Mouse (Mus musculus) gastrocnemius, postnatal 25 days (tissue): ENCODE data around the gene Usp17la. TPM values are rescaled to one million over a fixed set of nuclear protein-coding genes. Genes with fewer than 3 reads are reported as not detected.
"Not testable (repeated sequence)": the region's sequence is repeated elsewhere in the genome, so short reads cannot be mapped to it uniquely, and the experiment has no call there.

Source experiments
- DNase-seq: peaks from one replicate; pipeline ENCODE4 v3.0.0; 2022
- long read RNA-seq, 2 experiments: library from polyadenylated mRNA; stranded (forward); transcript quantifications; one replicate each; pipeline ENCODE4 v2.0.0; 2021
- total RNA-seq, 2 experiments: library from RNA; stranded (reverse); gene quantifications; 1 replicate in 1 of 2; 2 replicates in 1 of 2; pipeline ENCODE4 v1.2.3; 2021

The Usp17la gene
- total RNA-seq, result not detected
- long read RNA-seq, experiment 1, result 0 reads
- long read RNA-seq, experiment 2, result 0 reads

DNA sequence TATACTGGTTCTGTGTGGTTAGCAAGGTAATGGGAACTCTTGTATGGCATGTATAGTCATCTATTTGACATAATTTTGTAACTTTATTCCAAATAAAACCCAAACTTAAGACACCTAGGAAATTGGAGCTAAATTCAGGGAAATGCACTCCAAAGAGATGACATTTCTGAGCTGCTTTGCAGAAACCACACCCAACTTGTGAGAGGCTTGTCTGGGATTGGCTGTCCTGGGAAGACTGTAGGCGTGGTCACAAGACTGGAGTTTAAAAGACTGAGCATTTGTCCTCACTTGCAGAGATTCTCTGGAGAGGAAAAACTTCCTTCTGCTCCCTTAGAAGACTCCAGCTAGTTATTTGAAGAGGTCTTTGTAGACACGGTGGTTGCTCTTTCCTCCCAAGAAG lies at the start of gene Usp17la:
Gene Usp17la (plus strand): TSS at position 301 of the 400 bp plus-strand sequence.
- not testable (repeated sequence) for DNase-seq

GRCm38 (mm10) chr7:104810335-104810734 lies 46.5 kb upstream of the Usp17la start:
- not testable (repeated sequence) for DNase-seq

GRCm38 (mm10) chr7:104842503-104842902 lies 14.3 kb upstream of the Usp17la start, which contains the start of gene Usp17lb:
Gene Usp17lb (minus strand): TSS chr7:104842603.
- no peak for DNase-seq

DNA sequence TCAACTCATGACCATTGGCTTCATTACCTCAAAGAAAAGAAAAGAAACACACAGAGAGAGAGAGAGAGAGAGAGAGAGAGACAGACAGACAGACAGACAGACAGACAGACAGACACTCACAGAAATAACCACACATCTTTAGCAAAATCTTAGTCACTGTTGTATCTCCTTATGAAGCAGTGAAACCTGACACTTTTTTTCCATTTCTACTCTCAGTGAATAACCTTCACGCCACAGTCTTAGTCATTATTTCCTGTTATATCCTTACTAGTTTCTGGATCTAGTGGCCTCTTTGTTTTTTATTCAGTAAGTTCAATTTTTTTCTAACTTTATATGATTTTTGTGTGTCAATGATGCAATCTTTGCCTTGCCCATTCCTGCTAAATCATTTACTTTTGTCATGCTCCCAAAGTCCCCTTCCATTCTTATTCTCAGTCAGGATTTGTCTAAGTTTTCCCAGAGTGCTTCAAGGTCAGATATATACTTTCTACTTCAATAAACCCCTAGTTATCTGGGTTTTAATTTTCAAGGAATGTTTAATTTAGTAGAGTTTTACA lies 13.0 kb upstream of the Usp17la start:
- no peak for DNase-seq

- DNase-seq, result not testable (repeated sequence)
Observed at GRCm38 (mm10) chr7:104851546-104851945, 5.3 kb upstream of the Usp17la start.

GRCm38 (mm10) chr7:104855248-104855750 lies 1.5 kb upstream of the Usp17la start:
- no peak for DNase-seq

DNA sequence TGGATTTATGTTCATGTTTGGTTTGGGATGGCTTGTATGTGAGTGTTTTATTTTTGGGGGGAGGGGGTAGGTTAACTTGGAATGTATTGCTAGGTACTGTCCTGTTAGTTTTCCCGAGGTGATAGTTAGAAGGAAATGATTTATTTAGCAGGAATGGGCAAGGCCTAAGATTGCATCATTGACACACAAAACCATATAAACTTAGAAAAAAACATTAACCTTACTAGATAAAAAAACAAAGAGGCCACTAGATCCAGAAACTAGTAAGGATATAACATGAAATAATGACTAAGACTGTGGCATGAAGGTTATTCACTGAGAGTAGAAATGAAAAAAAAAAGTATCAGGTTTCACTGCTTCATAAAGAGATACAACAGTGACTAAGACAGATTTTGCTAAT lies 874 bp downstream of the Usp17la start:
- no peak for DNase-seq

DNA sequence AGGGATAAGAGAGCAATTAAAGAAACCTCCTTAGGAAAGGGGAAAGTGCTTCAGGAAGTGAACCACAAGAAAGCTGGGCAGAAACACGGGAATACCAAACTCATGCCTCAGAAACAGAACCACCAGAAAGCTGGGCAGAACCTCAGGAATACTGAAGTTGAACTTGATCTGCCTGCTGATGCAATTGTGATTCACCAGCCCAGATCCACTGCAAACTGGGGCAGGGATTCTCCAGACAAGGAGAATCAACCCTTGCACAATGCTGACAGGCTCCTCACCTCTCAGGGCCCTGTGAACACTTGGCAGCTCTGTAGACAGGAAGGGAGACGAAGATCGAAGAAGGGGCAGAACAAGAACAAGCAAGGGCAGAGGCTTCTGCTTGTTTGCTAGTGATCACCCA lies 4.6 kb downstream of the Usp17la start:
- no peak for DNase-seq

GRCm38 (mm10) chr7:104877731-104878130 lies 20.9 kb downstream of the Usp17la start, which contains the start of gene Olfr665:
Gene Olfr665 (plus strand): TSS chr7:104878031.
- no peak for DNase-seq

GRCm38 (mm10) chr7:104895852-104896251 lies 39.0 kb downstream of the Usp17la start, which contains the start of gene Olfr666:
Gene Olfr666 (minus strand): TSS chr7:104895952.
- no peak for DNase-seq

Other genes with a start within 250 kb of the Usp17la start
- not detected for gene Olfr656, start 243.1 kb upstream of the Usp17la start, total RNA-seq
- not detected for gene Olfr657, start 232.2 kb upstream of the Usp17la start, total RNA-seq
- not detected for gene Olfr658, start 209.7 kb upstream of the Usp17la start, total RNA-seq
- gene Olfr659, start 190.3 kb upstream of the Usp17la start, total RNA-seq, result not detected
- gene Olfr661, start 170.5 kb upstream of the Usp17la start, total RNA-seq, result not detected
- gene Usp17le, start 79.5 kb upstream of the Usp17la start, total RNA-seq, result not detected
- not detected for gene Usp17lb, start 14.4 kb upstream of the Usp17la start, total RNA-seq
- gene Olfr665, start 21.0 kb downstream of the Usp17la start, total RNA-seq, result not detected
- not detected for gene Olfr666, start 38.9 kb downstream of the Usp17la start, total RNA-seq
- not detected for gene Olfr667, start 64.5 kb downstream of the Usp17la start, total RNA-seq
- gene Olfr668, start 71.0 kb downstream of the Usp17la start, total RNA-seq, result not detected
- not detected for gene Olfr669, start 77.2 kb downstream of the Usp17la start, total RNA-seq
- not detected for gene Olfr670, start 105.6 kb downstream of the Usp17la start, total RNA-seq
- not detected for gene Olfr671, start 122.1 kb downstream of the Usp17la start, total RNA-seq
- not detected for gene Olfr672, start 145.0 kb downstream of the Usp17la start, total RNA-seq
- not detected for gene Olfr675, start 171.5 kb downstream of the Usp17la start, total RNA-seq
- not detected for gene Olfr676, start 175.7 kb downstream of the Usp17la start, total RNA-seq
- not detected for gene Olfr677, start 194.4 kb downstream of the Usp17la start, total RNA-seq
- gene Olfr678, start 207.5 kb downstream of the Usp17la start, total RNA-seq, result not detected
- not detected for gene Olfr679, start 224.2 kb downstream of the Usp17la start, total RNA-seq
- not detected for gene Olfr680-ps1, start 235.8 kb downstream of the Usp17la start, total RNA-seq